Mouse (Mus musculus): ENCODE data around the gene Pam. TPM values are rescaled to one million over a fixed set of nuclear protein-coding genes. Genes with fewer than 3 reads are reported as not detected.

The Pam gene
- polyA plus RNA-seq, 1 experiment from 2014 or later: 21.8 TPM

GRCm38 (mm10) chr1:97833466-97834353, 261.7 kb downstream of the Pam start:
- Histone ChIP-seq H3K4me3 (no peak overlapping the region), H3K36me3 (no peaks in the 10 kb centered on the region), H3K27me3 (replicated peaks) (no peaks in the 10 kb centered on the region), H3K9ac (no peak overlapping the region), H3K4me1 (no peaks in the 10 kb centered on the region), H3K27ac (no peak overlapping the region), H3K9me3 (no peaks in the 10 kb centered on the region), H3K4me2 (replicated peaks) (no peak overlapping the region)
- ATAC-seq (ENCODE audit: low FRiP score, low read depth): no peak
- WGBS: 73% methylated on average over 5 of the region's 5 CpGs

DNA sequence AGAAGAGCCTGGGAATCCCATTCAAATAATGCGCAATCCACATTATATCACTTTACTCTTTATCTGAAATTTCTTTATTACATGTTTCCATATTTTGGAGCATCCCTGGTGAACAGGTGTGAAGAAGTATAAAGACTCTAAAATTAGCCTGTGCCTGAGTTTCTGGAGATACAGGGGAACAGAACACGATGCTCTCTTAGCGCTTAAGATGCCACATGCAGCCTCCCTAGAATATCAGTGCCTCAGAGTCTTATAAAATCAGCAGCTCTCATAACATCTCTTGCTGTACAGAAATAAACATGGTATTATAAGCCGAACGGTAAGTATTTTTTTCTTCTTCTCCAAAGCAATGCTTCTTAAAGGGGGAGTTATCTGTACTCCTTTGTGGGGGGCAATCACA, 267.4 kb downstream of the Pam start:
- H3K4me2 ChIP-seq (replicated peaks): no peak overlapping the region
- no peak overlapping the region for H3K4me3 ChIP-seq
- ATAC-seq (ENCODE audit: low FRiP score, low read depth): no peak
- H3K27ac ChIP-seq: no peak overlapping the region
- H3K9me3 ChIP-seq: no peaks in the 10 kb centered on the region
- H3K36me3 ChIP-seq: no peaks in the 10 kb centered on the region
- 95% methylated on average over 5 of the region's 5 CpGs for WGBS
- H3K9ac ChIP-seq: no peak overlapping the region
- H3K27me3 ChIP-seq (replicated peaks): no peaks in the 10 kb centered on the region
- H3K4me1 ChIP-seq: no peaks in the 10 kb centered on the region

GRCm38 (mm10) chr1:97827566-97827965, 267.9 kb downstream of the Pam start:
- H3K27ac ChIP-seq: no peak overlapping the region
- no peaks in the 10 kb centered on the region for H3K9me3 ChIP-seq
- H3K9ac ChIP-seq: no peak overlapping the region
- no peaks in the 10 kb centered on the region for H3K36me3 ChIP-seq
- no peak overlapping the region for H3K4me2 ChIP-seq (replicated peaks)
- no peaks in the 10 kb centered on the region for H3K27me3 ChIP-seq (replicated peaks)
- no peak for ATAC-seq (ENCODE audit: low FRiP score, low read depth)
- no peaks in the 10 kb centered on the region for H3K4me1 ChIP-seq
- no peak overlapping the region for H3K4me3 ChIP-seq
- 91% methylated on average over 2 of the region's 2 CpGs for WGBS

DNA sequence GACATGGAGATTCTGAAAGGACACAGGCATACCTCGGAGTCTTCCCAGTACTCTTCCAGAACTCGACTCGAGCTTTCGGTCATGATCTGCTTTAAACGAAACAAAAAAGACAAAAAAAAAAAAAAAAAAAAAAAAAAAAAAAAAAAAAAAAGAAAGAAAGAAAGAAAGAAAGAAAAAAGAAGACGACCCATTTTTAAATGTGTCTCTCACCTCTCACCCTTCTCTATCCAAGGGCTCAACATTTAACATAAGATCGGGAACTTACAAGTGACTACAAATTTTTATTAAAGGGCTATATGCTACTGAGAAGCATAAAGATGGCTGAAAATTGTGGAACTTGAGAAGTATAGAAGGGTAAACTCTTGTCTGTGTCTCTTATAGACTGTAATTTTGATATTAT, 272.5 kb downstream of the Pam start:
- no peak overlapping the region for H3K27ac ChIP-seq
- no peak overlapping the region for H3K4me2 ChIP-seq (replicated peaks)
- H3K9me3 ChIP-seq: no peaks in the 10 kb centered on the region
- H3K4me1 ChIP-seq: no peaks in the 10 kb centered on the region
- WGBS: 97% methylated on average over 7 of the region's 7 CpGs
- H3K27me3 ChIP-seq (replicated peaks): no peaks in the 10 kb centered on the region
- no peaks in the 10 kb centered on the region for H3K36me3 ChIP-seq
- H3K4me3 ChIP-seq: no peak overlapping the region
- no peak overlapping the region for H3K9ac ChIP-seq
- no peak for ATAC-seq (ENCODE audit: low FRiP score, low read depth)

DNA sequence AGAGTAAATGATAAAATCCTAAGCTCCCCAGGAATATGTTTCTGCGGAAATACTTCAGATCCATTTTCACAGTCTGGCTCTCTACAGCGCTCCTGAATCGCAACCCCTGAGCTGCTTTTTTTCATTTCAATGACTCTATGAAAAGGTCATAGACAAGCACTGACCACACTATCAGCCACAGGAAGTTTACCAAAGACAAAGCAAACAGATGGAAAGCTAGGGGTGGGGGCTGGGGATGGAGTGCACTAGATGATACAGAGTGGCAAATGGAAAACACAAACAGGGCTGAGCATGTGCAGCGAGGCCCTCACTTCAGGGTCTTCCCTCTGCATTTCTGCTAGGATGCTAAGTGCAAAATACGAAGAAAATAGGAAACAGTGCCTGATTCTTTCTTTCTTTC, 273.2 kb downstream of the Pam start:
- Histone ChIP-seq H3K4me3 (no peak overlapping the region), H3K9ac (no peak overlapping the region), H3K9me3 (no peaks in the 10 kb centered on the region), H3K36me3 (no peaks in the 10 kb centered on the region), H3K27ac (no peak overlapping the region), H3K4me2 (replicated peaks) (no peak overlapping the region), H3K4me1 (no peaks in the 10 kb centered on the region), H3K27me3 (replicated peaks) (no peaks in the 10 kb centered on the region)
- 91% methylated on average over 5 of the region's 5 CpGs for WGBS
- no peak for ATAC-seq (ENCODE audit: low FRiP score, low read depth)

GRCm38 (mm10) chr1:97821282-97821681, 274.2 kb downstream of the Pam start:
- whole genome bisulfite sequencing: 91% methylated on average over 3 of the region's 3 CpGs
- Histone ChIP-seq H3K4me3 (no peak overlapping the region), H3K27me3 (replicated peaks) (no peaks in the 10 kb centered on the region), H3K4me2 (replicated peaks) (no peak overlapping the region), H3K36me3 (peaks cover 3% of the 10 kb centered on the region; the same call in 1 of the 2 replicates), H3K9ac (no peak overlapping the region), H3K9me3 (no peaks in the 10 kb centered on the region), H3K4me1 (no peaks in the 10 kb centered on the region), H3K27ac (no peak overlapping the region)
- ATAC-seq (ENCODE audit: low FRiP score, low read depth): no peak

DNA sequence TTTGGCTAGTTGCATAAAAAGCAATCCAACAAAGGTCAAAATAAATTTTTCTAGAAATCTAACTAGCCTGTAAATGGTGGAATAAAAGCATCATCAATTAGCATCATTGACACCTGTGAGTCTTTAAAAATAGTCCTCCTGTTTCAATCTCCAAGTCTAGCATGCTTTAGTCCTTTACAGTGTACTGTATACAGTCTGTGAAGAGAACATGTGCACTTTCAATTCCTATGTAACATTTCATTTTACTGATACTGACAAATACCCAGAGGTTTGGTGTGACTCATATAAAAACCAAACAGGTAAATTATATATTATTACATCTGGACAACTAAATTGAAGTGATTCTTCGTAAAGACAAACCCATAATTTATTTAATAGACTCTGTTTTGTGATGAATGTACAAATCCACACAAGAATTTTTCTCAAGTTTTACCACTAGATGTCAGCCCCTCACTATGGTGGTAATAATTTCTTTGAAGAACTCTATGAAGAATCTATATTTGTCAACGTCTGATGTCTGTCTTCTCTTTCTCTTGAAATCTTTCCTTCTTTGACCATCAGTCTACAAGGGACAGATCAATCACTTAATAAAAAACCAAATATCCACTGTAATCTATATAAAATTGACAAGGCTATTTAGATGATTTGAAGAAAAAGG, 286.1 kb downstream of the Pam start:
- Histone ChIP-seq H3K27me3 (replicated peaks) (no peaks in the 10 kb centered on the region), H3K27ac (no peak overlapping the region), H3K36me3 (no peaks in the 10 kb centered on the region), H3K9ac (no peak overlapping the region), H3K4me2 (replicated peaks) (no peak overlapping the region), H3K4me1 (no peaks in the 10 kb centered on the region), H3K4me3 (no peak overlapping the region), H3K9me3 (no peaks in the 10 kb centered on the region)
- no peak; the same call in 1 of the 2 replicates for ATAC-seq (ENCODE audit: low FRiP score, low read depth)
- WGBS: 49% methylated on average over 2 of the region's 2 CpGs

- no peaks in the 10 kb centered on the region for H3K9me3 ChIP-seq
- H3K4me3 ChIP-seq: no peak overlapping the region
- no peak overlapping the region for H3K27ac ChIP-seq
- H3K36me3 ChIP-seq: no peaks in the 10 kb centered on the region
- no peak overlapping the region for H3K4me2 ChIP-seq (replicated peaks)
- H3K27me3 ChIP-seq (replicated peaks): no peaks in the 10 kb centered on the region
- ATAC-seq (ENCODE audit: low FRiP score, low read depth): no peak
- H3K4me1 ChIP-seq: no peaks in the 10 kb centered on the region
- no peak overlapping the region for H3K9ac ChIP-seq
Observed at GRCm38 (mm10) chr1:97804520-97804919, 290.9 kb downstream of the Pam start.

DNA sequence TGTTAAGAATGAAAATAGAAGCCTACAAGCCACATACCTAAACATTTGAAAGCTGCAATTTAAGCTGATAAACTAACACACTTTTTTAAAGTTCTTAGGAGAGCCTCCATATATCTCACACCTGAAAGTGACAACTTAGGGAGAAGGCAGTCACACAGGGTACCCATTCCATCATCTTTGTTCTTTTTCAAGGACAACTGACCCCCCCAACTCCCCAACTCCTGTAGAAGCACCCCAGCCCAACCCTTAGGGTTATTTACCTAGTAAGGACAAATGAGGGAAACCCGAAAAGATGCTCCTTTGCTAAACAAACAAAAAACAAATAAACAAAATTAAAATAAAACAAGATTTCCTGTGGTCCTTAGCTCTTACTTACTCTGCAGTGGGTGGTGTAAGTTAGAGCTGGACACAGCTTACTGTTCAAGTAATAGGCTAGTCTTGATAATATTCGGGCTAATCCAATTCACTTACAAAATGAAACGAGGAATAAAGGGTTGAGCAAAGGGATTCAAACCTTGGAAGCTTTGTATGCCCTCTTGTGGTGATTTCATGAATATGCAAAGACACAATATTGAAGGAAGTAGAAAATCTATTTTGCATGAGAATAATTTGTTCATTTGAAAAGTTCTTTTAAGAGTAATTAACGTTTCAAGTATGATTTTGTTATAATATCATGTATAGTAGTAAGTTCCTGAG, 293.1 kb downstream of the Pam start:
- H3K27ac ChIP-seq: no peak overlapping the region
- H3K4me1 ChIP-seq: no peaks in the 10 kb centered on the region
- H3K4me3 ChIP-seq: no peak overlapping the region
- H3K4me2 ChIP-seq (replicated peaks): no peak overlapping the region
- no peaks in the 10 kb centered on the region for H3K36me3 ChIP-seq
- ATAC-seq (ENCODE audit: low FRiP score, low read depth): no peak
- WGBS: 52% methylated on average over 4 of the region's 4 CpGs
- H3K9ac ChIP-seq: no peak overlapping the region
- no peaks in the 10 kb centered on the region for H3K9me3 ChIP-seq
- H3K27me3 ChIP-seq (replicated peaks): no peaks in the 10 kb centered on the region

DNA sequence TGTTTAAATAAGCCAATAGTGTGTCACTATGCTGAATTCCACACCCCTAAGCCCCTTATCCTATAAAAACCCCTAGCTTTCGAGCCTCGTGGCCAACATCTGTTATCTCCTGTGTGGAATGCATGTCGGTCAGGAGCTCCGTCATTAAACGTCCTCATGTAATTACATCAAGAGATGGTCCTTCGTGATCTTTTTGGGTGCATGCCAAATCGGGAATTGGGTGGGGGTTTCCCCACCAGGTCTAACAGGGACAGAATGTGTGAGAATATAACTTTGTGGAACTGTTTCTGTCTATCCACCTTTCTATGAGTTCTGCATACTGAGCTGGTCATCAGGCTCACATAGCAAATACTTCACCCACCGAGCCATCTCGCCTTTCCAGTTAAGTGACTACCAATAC, 299.5 kb downstream of the Pam start:
- H3K27ac ChIP-seq: no peak overlapping the region
- H3K9ac ChIP-seq: no peak overlapping the region
- no peaks in the 10 kb centered on the region for H3K9me3 ChIP-seq
- no peak overlapping the region for H3K4me2 ChIP-seq (replicated peaks)
- ATAC-seq (ENCODE audit: low FRiP score, low read depth): no peak
- H3K4me1 ChIP-seq: no peaks in the 10 kb centered on the region
- no peak overlapping the region for H3K4me3 ChIP-seq
- WGBS: 89% methylated on average over 9 of the region's 9 CpGs
- H3K36me3 ChIP-seq: peaks cover 4% of the 10 kb centered on the region; the same call in 1 of the 2 replicates
- no peaks in the 10 kb centered on the region for H3K27me3 ChIP-seq (replicated peaks)

DNA sequence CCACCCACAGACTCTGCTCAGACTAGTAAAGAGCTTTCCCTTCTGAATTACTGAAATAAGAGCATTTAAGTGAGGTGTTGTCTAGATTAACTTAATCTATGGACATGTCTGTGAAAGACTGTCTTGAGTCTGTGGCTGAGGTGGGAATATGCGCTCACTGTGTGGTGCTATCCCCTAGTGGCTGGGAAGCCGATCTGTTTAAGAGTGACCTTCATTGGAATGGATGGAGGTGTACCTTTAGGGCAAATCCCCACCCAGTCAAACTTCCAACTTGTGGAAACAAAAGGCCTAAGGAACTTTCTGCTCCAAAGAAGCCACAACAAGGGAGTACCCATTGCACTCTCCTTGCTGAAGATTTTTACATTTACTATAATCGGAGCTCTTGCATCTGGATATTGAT, 301.3 kb downstream of the Pam start:
- 86% methylated on average over 3 of the region's 3 CpGs for WGBS
- Histone ChIP-seq H3K9ac (no peak overlapping the region), H3K9me3 (no peaks in the 10 kb centered on the region), H3K4me1 (no peaks in the 10 kb centered on the region), H3K4me2 (replicated peaks) (no peak overlapping the region), H3K4me3 (no peak overlapping the region), H3K27ac (no peak overlapping the region), H3K36me3 (peaks cover 4% of the 10 kb centered on the region; the same call in 1 of the 2 replicates), H3K27me3 (replicated peaks) (no peaks in the 10 kb centered on the region)
- no peak for ATAC-seq (ENCODE audit: low FRiP score, low read depth)

- Histone ChIP-seq H3K9me3 (no peaks in the 10 kb centered on the region), H3K4me3 (no peak overlapping the region)
- WGBS: 91% methylated on average over 2 of the region's 2 CpGs
Observed at GRCm38 (mm10) chr1:97788490-97788889, 307.0 kb downstream of the Pam start.

More at GRCm38 (mm10) chr1:97788490-97788889, 307.0 kb downstream of the Pam start:
- no peaks in the 10 kb centered on the region for H3K4me1 ChIP-seq
- H3K27me3 ChIP-seq (replicated peaks): no peaks in the 10 kb centered on the region
- H3K4me2 ChIP-seq (replicated peaks): no peak overlapping the region
- no peak for ATAC-seq (ENCODE audit: low FRiP score, low read depth)
- no peak overlapping the region for H3K27ac ChIP-seq
- H3K9ac ChIP-seq: no peak overlapping the region
- peaks cover 4% of the 10 kb centered on the region; the same call in 1 of the 2 replicates for H3K36me3 ChIP-seq
